Mouse (Mus musculus) bone marrow macrophage, adult 2 months (primary cell): ENCODE measurements around the gene Ifngr1.

Source experiments
- CTCF ChIP-seq: IDR thresholded peaks from 2 replicates; pipeline ENCODE4 v1.5.1; 2012; ENCODE audit warnings: low read depth, mild to moderate bottlenecking, low read length, moderate library complexity
- POLR2A ChIP-seq: IDR thresholded peaks from 2 replicates; pipeline ENCODE4 v1.6.1; 2012; ENCODE audit warnings: mild to moderate bottlenecking, low read depth, low read length, borderline replicate concordance

DNA sequence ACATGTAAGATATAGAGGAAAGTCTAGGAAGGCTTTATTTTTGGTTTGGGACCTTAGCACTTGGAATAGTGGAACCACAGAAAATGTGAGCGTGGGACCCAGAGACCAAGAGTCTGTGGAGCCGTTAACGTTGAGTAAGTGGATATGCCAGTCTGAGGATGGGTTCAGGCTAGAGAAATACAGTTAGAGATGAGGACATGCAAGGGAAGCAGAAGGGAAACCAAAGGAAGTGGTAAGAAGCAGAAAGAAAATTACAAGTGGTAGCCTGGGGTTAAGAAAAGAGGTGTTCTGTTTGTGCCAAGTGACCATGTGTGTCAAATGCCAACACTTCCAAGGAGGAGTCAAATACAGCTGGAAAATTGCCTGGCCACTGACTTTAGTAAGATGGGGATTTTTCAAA, 29.2 kb upstream of the Ifngr1 start:
- TF ChIP-seq CTCF (no peak), POLR2A (no peak)
